Mouse (Mus musculus) intestine, embryonic 14.5 days (tissue): ENCODE data around the gene Hhatl. TPM values are rescaled to one million over a fixed set of nuclear protein-coding genes. Genes with fewer than 3 reads are reported as not detected.
A peak's percentile ranks its signal among the peaks of the same experiment; 100 is the strongest.

ENCODE experiments used
- ATAC-seq: fragments of 200-750 bp; cut with Nextera tagmentation; replicated peaks from 2 replicates; pipeline ENCODE4 v1.8.0; 2017; ENCODE audit warnings: low read depth, moderate number of reproducible peaks, moderate TSS enrichment, moderate library complexity; ENCODE audit not compliant: low FRiP score, low TSS enrichment
- DNase-seq: peaks from one replicate; pipeline ENCODE4 v3.0.0-alpha.2; 2018; ENCODE audit warnings: low spot score
- H3K27ac ChIP-seq: fragments of 300-500 bp; sonication (generic); 2 replicates; pipeline ENCODE4 v1.5.1; 2014; ENCODE audit warnings: low read depth, mild to moderate bottlenecking, control low read depth
- H3K27me3 ChIP-seq: fragments of 300-500 bp; sonication (generic); replicated peaks from 2 replicates; pipeline ENCODE4 v1.6.1; 2014; ENCODE audit warnings: low read length, control low read depth; ENCODE audit not compliant: control insufficient read depth, insufficient read depth
- H3K36me3 ChIP-seq: fragments of 300-500 bp; sonication (generic); 2 replicates; pipeline ENCODE4 v1.6.1; 2014; ENCODE audit warnings: low read length, control low read depth; ENCODE audit not compliant: control insufficient read depth, insufficient read depth
- H3K4me1 ChIP-seq: fragments of 300-500 bp; sonication (generic); replicated peaks from 2 replicates; pipeline ENCODE4 v1.6.1; 2014; ENCODE audit warnings: low read length, control low read depth, mixed read lengths; ENCODE audit not compliant: control insufficient read depth, insufficient read depth
- H3K4me2 ChIP-seq: fragments of 300-500 bp; sonication (generic); 2 replicates; pipeline ENCODE4 v1.6.1; 2014; ENCODE audit warnings: low read length
- H3K4me3 ChIP-seq: fragments of 300-500 bp; sonication (generic); 2 replicates; pipeline ENCODE4 v1.5.1; 2014; ENCODE audit warnings: low read depth, low read length, control low read depth, mixed read lengths
- H3K9ac ChIP-seq: fragments of 300-500 bp; sonication (generic); 2 replicates; pipeline ENCODE4 v1.6.1; 2014; ENCODE audit warnings: mild to moderate bottlenecking, low read length
- H3K9me3 ChIP-seq: fragments of 300-500 bp; sonication (generic); 2 replicates; pipeline ENCODE4 v1.6.1; 2016; ENCODE audit warnings: low read length, control low read depth; ENCODE audit not compliant: control insufficient read depth
- WGBS: fragments of 180-500 bp; shearing (Covaris S2); extraction: QIAGEN DNeasy Blood & Tissue Kit; methylation state at CpG from one replicate; pipeline ENCODE4 v1.1.7; 2014; 5-methylcytosine and 5-hydroxymethylcytosine counted together
- polyA plus RNA-seq: library from polyadenylated mRNA; unstranded; fragments of >200 nt; fragmentation: Nextera tagmentation; extraction: Ambion mirVana; gene quantifications from 2 replicates; pipeline ENCODE4 v1.2.1, GENCODE M21; 2014

The Hhatl gene
- polyA plus RNA-seq, 1 experiment from 2014 or later, result 2.4 TPM

DNA sequence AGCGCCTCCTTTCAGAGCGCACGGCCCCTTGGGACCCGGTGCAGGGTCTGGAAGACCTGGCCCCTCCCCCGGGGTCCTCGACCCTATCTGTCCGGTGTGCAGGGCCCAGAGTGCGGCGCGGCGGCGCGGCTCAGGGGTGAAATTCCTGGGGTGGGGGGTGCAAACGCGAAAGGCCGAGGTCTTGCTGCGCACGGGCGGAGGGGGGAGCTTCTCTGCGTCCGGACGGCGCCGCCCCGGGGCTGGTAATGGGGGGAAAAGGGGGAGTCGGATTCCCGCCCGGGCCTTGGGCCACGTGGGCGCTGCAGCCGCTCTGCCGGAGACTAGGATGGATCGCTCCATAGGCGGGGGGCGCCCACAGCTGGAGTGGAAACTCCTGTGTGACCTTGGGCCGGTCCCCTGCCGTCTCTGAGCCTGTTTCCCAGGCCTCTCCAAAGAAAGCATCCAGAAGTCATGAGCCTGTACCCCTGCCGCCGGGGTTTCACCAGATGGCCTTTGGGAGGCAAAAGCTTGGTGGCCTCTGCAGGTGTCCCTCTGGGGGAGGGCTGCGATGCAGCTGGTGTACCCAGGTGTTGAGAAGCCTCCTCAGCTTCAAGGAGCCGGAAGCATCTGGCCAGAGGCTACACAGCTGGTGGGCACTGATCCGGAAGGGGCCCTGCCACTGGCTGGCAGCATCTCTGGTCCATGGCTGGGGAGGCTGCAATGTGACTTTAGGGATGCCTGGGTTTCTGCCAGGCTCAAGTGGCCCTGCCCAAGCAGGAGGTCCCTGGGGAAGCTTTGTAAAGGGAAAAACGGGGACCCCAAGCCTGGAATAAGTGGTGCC lies 31.8 kb downstream of the Hhatl start:
- Histone ChIP-seq H3K27me3 (no peaks in the 10 kb centered on the region), H3K27ac (peak overlapping the region; percentile 92), H3K4me2 (peak overlapping the region; percentile 92), H3K4me1 (peaks cover 26% of the 10 kb centered on the region), H3K4me3 (peak overlapping the region; percentile 75), H3K9ac (peak overlapping the region; percentile 95), H3K36me3 (peaks cover 47% of the 10 kb centered on the region), H3K9me3 (no peaks in the 10 kb centered on the region)
- WGBS, result 2% methylated on average over 41 of the region's 43 CpGs
- DNase-seq (peak; percentile 90), ATAC-seq (peak; percentile 71)

DNA sequence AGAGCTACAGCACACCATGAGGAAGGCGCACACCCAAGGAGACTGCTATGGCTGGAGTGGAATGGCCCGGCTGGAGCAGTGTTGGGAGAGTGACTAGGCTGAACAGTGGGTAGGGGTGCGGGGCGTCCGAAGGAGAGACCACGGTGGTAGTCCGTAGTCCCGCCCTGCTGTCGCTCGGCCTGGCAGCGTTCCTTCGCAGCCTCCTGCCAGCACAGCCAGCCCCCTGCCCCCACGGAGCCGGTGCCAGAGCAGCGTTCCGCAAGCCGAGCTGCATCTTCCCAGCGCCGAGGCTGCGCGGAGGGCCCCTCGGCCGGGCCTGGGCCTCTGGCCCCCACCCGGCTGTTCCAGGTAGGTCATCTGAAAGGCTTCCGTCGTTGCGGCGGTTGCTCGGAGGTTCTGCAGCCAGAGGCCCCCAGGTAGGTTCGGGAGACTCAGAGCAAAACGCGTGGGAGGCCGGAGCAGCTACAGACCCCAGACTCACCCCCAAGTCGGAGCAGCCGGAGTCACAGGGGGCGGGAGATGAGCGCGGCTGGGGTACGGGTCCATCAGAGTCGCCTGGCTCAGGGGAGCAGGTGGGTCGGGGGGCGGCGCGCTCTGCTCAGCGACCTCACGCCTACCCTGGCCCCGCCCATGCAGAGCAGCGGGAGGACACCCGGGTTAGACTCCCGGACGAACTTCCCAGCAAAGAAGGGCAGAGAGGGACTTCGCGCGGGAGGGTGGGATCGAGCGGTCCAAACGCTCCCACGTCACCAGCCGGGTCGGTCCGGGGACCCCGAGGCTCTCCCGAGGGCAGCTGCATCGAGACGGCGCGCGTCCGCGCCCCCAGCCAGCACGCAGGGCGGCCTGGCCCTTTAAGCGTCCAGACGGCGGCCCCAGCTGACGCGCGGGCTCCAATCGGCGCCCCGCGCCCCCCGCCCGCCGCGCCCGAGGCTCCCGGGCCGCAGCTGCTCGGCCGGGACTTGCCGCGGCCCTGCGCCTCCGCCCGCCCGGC lies 32.9 kb downstream of the Hhatl start, which contains the start of gene Zfp651:
Gene Zfp651 (plus strand): TSS at position 240 of the 991 bp plus-strand sequence.
- DNase-seq, result peak; percentile 84
- Histone ChIP-seq H3K9me3 (no peaks in the 10 kb centered on the region), H3K9ac (peak within 1 kb of the TSS; percentile 95), H3K36me3 (peaks cover 47% of the 10 kb centered on the region), H3K4me1 (peaks cover 26% of the 10 kb centered on the region), H3K27me3 (no peaks in the 10 kb centered on the region), H3K27ac (peak within 1 kb of the TSS; percentile 92), H3K4me2 (peak within 1 kb of the TSS; percentile 92), H3K4me3 (peak within 1 kb of the TSS; percentile 75)
- WGBS, result under 1% methylated on average over 83 of the region's 97 CpGs
- ATAC-seq, result peak; percentile 80

DNA sequence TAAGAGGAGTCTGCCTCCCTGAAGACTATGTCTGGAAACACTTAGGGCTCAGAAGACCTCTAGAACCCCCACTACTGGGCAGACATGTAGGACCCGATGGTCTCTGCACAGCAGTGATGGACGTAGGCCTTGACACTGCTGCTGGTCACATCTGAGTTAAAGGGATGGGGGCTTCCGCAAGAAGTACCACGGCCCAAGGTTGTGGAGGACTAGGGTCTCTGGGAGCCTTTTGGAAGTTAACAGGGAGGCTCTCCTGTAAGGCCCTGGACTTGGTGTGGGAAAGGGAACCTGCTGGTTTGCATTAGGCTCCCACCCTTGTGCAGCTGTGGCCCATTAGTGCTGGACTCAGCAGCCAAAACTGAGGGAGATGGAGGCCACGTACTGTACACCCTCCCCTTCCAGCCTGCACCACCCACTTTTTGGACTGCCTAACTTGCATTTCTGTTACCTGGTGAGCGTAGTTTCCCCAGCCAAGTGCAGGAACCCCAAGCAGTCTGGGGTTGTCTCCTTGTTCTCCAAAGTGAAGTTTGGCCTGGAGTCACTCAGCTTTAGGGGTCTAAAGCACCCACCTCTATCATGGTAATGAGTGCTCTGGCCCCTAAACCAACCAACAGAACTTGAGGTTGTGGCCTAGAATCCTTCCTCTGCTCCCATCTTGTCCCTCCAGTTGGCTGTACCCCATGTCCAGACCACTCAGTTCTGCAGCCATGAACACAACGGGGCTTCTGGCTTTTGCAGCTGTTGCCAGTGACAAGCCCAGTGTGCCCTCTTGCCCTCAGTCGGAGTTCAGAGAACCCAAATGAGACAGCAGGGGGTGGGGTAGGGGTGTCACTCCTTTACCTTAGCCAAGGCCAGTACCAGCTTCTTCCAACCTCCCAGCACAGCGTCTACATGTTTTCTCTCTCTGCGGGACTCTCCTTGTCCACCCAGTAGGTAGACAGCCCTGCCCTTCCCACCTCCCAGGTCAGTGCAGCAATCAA lies 34.2 kb downstream of the Hhatl start:
- Histone ChIP-seq H3K36me3 (peaks cover 47% of the 10 kb centered on the region), H3K4me3 (peak overlapping the region; percentile 75), H3K4me1 (peaks cover 26% of the 10 kb centered on the region), H3K27me3 (no peaks in the 10 kb centered on the region), H3K4me2 (peak overlapping the region; percentile 92), H3K27ac (no peak overlapping the region), H3K9ac (peak overlapping the region; percentile 95), H3K9me3 (no peaks in the 10 kb centered on the region)
- ATAC-seq (no peak), DNase-seq (peak; percentile 69)
- WGBS, result 50% methylated on average over 10 of the region's 10 CpGs

DNA sequence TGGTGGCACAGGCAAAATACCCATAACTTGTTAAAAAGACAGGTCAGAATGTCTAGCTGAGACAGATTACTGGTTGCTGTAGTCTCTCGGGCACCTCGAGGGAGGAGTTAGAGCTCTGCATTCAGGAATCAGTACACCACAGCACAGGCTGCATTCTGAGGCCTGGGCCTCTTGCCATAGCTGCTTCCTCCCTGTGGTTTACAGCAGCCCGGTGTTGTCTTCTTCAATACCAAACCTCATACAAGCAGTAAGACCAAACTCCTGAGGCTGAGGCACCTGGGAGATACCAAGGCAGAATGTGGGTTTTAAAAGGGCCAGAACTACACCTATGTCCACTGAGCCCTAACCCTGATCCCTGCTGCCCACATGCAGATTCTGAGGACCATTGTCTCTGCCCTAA lies 34.9 kb downstream of the Hhatl start:
- Histone ChIP-seq H3K36me3 (peaks cover 47% of the 10 kb centered on the region), H3K27me3 (no peaks in the 10 kb centered on the region), H3K9me3 (no peaks in the 10 kb centered on the region), H3K4me3 (no peak overlapping the region), H3K4me2 (no peak overlapping the region), H3K9ac (0 out of 2 replicates have a peak overlapping the region, but pooled peaks have one; percentile 1), H3K4me1 (peaks cover 26% of the 10 kb centered on the region), H3K27ac (no peak overlapping the region)
- DNase-seq, result peak; percentile 57
- 60% methylated on average over 3 of the region's 3 CpGs for WGBS
- no peak for ATAC-seq

DNA sequence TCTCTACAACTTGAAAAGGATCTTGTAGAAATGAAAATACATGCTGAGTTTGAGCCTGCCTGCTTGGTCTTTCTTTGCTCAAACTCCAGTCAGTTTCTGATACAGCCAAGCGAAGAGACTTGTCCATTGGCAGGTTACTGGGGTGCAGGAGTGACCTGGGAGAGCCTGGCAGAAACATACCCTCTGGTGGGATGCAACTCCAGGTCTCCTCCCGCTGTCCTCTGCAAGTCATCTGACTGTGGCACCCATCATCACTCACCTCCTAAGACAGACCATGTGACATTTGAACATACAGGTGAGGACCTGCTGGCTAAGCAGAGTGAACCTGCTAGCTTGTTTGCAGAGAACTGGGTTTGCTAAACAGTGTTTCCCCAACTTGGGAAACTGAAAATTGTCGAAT lies 35.5 kb downstream of the Hhatl start:
- H3K36me3 ChIP-seq, result peaks cover 53% of the 10 kb centered on the region
- DNase-seq (peak; percentile 50), ATAC-seq (no peak)
- H3K4me3 ChIP-seq, result no peak overlapping the region
- H3K27me3 ChIP-seq, result no peaks in the 10 kb centered on the region
- H3K4me1 ChIP-seq, result peaks cover 20% of the 10 kb centered on the region
- H3K4me2 ChIP-seq, result no peak overlapping the region
- 79% methylated on average over 3 of the region's 3 CpGs for whole genome bisulfite sequencing
- no peak overlapping the region for H3K9ac ChIP-seq
- no peak overlapping the region for H3K27ac ChIP-seq
- H3K9me3 ChIP-seq, result no peaks in the 10 kb centered on the region

DNA sequence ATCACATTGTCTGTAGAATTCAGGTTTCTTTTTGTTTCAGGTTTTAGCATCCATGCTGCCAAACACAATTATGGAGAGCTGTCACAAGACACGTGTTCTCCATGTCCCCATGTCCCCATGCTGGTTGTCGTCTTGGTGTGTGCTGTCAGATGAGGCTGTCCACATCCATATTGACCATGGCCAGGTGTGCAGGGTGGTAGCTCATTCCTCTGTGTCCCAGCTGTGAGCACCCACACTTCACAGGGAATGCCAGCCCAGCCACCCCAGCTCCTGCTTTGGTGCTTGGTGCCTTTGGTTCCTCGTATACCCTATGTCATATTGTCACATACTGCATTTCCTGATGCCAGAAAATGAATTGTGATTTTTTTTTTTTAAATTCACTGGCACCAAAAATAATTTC lies 37.7 kb downstream of the Hhatl start:
- H3K4me1 ChIP-seq, result peaks cover 8% of the 10 kb centered on the region
- H3K4me2 ChIP-seq, result no peak overlapping the region
- H3K36me3 ChIP-seq, result peaks cover 74% of the 10 kb centered on the region
- no peak overlapping the region for H3K4me3 ChIP-seq
- DNase-seq (no peak), ATAC-seq (no peak)
- no peaks in the 10 kb centered on the region for H3K9me3 ChIP-seq
- no peak overlapping the region for H3K27ac ChIP-seq
- no peak overlapping the region for H3K9ac ChIP-seq
- no peaks in the 10 kb centered on the region for H3K27me3 ChIP-seq
- WGBS, result 88% methylated on average over 3 of the region's 3 CpGs

DNA sequence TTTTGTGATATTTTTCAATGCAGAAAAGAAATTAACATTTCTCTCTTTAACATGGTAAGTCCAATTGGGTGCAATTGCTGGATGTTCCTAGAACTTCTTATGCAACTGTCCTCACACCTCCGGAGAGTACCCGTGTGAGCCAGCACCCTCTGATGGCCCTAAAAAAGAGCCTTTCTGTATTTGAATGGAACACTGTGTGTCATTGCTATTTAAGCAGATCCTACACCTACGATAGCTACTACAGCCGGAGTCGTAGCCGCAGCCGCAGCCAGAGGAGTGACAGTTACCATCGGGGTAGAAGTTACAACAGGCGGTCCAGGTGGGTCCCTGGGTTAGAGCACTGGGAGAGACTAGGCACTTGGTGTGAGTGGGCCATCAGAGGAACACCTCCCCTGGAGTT lies 39.5 kb downstream of the Hhatl start:
- Histone ChIP-seq H3K9ac (no peak overlapping the region), H3K4me3 (no peak overlapping the region), H3K27ac (no peak overlapping the region), H3K4me1 (no peaks in the 10 kb centered on the region; the same call in 1 of the 2 replicates), H3K4me2 (no peak overlapping the region), H3K9me3 (no peaks in the 10 kb centered on the region), H3K36me3 (peaks cover 93% of the 10 kb centered on the region), H3K27me3 (no peaks in the 10 kb centered on the region)
- ATAC-seq (no peak), DNase-seq (no peak)
- WGBS, result 93% methylated on average over 9 of the region's 9 CpGs
